Mouse (Mus musculus) small intestine, adult 2 months (tissue): ENCODE measurements around the gene Sertad4. TPM values are rescaled to one million over a fixed set of nuclear protein-coding genes. Genes with fewer than 3 reads are reported as not detected.
A peak's percentile ranks its signal among the peaks of the same experiment; 100 is the strongest.

Experiments used
- H3K27ac ChIP-seq: fragments of 200-500 bp; 2 replicates; pipeline ENCODE4 v1.5.1; 2012; ENCODE audit warnings: low read depth, low read length, control low read depth, inconsistent platforms; ENCODE audit not compliant: insufficient read depth
- H3K27me3 ChIP-seq: fragments of 200-500 bp; 2 replicates; pipeline ENCODE4 v1.6.1; 2012; ENCODE audit warnings: mild to moderate bottlenecking, moderate library complexity, low read length, inconsistent platforms; ENCODE audit not compliant: control insufficient read depth, insufficient read depth
- H3K36me3 ChIP-seq: fragments of 200-500 bp; 2 replicates; pipeline ENCODE4 v1.6.1; 2012; ENCODE audit warnings: mild to moderate bottlenecking, low read length, control low read depth, inconsistent platforms; ENCODE audit not compliant: control insufficient read depth, insufficient read depth
- H3K4me1 ChIP-seq: fragments of 200-500 bp; 2 replicates; pipeline ENCODE4 v1.6.1; 2012; ENCODE audit warnings: low read length, inconsistent platforms, mixed read lengths; ENCODE audit not compliant: control insufficient read depth, insufficient read depth, insufficient read length
- H3K4me3 ChIP-seq: fragments of 200-500 bp; 2 replicates; pipeline ENCODE4 v1.5.1; 2012; ENCODE audit warnings: low read depth, mild to moderate bottlenecking, control low read depth, inconsistent platforms, low read length, moderate library complexity
- CTCF ChIP-seq: fragments of 200-500 bp; IDR thresholded peaks from 2 replicates; pipeline ENCODE4 v1.5.1; 2012; ENCODE audit warnings: low read depth, mild to moderate bottlenecking, control low read depth, inconsistent platforms, low read length, moderate library complexity, mixed read lengths; ENCODE audit not compliant: insufficient replicate concordance, insufficient read length; ENCODE audit errors: extremely low read depth
- POLR2A ChIP-seq: fragments of 200-500 bp; IDR thresholded peaks from 2 replicates; pipeline ENCODE4 v1.6.1; 2012; ENCODE audit warnings: low read depth, mild to moderate bottlenecking, control low read depth, inconsistent platforms, low read length, moderate library complexity
- WGBS: fragments of 180-500 bp; shearing (Covaris S2); methylation state at CpG from one replicate; pipeline ENCODE4 v1.1.7; 2018; 5-methylcytosine and 5-hydroxymethylcytosine counted together
- polyA plus RNA-seq: library from polyadenylated mRNA; depleted of rRNA; stranded (reverse); fragments of >200 nt; gene quantifications from 2 replicates; pipeline ENCODE4 v1.2.3, GENCODE M21; 2012

Gene Sertad4
- polyA plus RNA-seq, 1 experiment, result 0.79 TPM

DNA sequence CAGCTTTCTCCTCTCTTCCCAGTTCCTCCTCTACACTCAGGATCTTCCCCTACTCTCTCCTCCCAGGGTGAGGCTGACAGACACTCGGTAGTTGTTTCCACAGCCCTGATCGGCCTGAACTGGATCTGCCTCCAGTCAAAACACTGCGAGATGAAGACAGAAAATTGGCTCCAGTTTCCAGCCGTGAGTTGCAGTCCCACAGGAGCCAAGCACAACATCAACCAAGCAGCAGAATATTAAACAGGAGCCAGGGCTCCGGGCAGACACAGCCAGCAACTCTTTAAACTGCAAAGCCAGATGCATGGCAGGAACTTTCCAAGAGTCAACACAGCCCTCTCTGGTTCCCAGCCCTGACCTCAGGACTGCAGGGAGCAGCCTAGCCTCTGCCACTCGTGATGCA is 3.9 kb downstream of the Sertad4 start:
- WGBS, result 68% methylated on average over 6 of the region's 6 CpGs
- Histone ChIP-seq H3K36me3 (no peaks in the 10 kb centered on the region), H3K4me3 (no peak overlapping the region), H3K27ac (no peak overlapping the region), H3K4me1 (no peaks in the 10 kb centered on the region), H3K27me3 (peaks cover 23% of the 10 kb centered on the region)
- TF ChIP-seq POLR2A, result no peak
- TF ChIP-seq CTCF, result no peak

DNA sequence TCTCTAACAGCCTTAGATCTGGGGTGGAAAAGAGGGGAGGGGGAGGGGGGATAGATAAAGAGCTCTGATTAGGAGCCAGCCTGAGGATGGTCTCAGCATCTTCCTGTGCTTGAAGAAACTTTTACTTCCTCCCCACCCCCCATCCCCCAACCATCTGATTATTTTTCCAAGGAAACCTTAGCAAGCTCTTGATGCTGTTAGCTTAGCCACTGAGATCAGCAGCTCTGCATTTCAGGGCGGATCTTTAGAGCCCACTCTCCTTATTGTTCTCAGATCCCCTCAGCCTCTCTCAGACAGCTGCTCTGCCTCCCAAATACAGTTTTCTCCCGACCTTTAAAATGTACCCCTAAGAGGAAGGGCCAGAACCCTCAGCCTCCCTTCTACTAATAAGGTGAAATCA is 4.4 kb downstream of the Sertad4 start:
- no peaks in the 10 kb centered on the region for H3K36me3 ChIP-seq
- H3K4me3 ChIP-seq, result no peak overlapping the region
- H3K27me3 ChIP-seq, result peaks cover 19% of the 10 kb centered on the region
- TF ChIP-seq CTCF (no peak), POLR2A (no peak)
- 51% methylated on average over 2 of the region's 2 CpGs for WGBS
- no peaks in the 10 kb centered on the region for H3K4me1 ChIP-seq
- no peak overlapping the region for H3K27ac ChIP-seq

DNA sequence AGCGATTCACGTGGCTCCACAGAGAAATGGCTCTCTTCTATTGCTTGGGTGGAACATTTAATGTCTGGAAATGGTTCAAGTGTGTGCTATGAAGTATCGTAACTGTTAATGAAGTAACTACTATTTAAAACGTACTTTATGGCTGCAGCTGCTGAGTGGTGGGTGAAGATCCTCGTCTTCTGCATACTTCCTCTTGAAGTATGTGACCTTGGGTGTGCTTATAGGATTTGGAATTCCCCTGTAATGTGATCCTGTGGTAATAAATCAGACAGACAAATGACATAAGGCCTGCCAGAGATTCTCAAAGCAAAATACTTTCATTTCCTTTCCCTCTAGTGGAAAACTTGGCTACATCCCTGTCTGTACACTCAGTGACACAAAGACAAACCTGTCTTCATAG is 5.9 kb downstream of the Sertad4 start:
- TF ChIP-seq POLR2A, result no peak
- TF ChIP-seq CTCF, result no peak
- no peaks in the 10 kb centered on the region for H3K36me3 ChIP-seq
- H3K27ac ChIP-seq, result no peak overlapping the region
- 54% methylated on average over 5 of the region's 5 CpGs for WGBS
- H3K4me3 ChIP-seq, result no peak overlapping the region
- H3K4me1 ChIP-seq, result no peaks in the 10 kb centered on the region
- peaks cover 5% of the 10 kb centered on the region for H3K27me3 ChIP-seq

DNA sequence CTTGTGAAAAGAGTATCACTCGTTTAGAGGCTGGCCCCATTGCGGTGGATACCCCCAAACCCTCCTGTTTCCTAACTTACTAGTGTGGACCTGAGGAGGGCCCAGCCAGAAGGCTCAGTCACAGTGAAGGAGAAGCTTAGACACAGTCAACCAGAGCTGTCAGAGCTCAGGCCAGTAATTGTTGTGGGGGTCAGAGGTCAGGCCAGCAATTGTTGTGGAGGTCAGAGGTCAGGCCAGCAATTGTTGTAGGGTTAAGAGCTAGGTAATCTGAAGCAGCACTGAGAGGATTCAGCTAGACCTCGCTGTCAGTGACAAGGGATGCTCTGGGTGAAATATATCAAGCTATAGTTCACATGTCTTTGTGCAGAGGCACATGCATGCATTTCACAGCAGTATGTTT is 8.3 kb downstream of the Sertad4 start:
- H3K36me3 ChIP-seq, result no peaks in the 10 kb centered on the region
- TF ChIP-seq CTCF, result no peak
- TF ChIP-seq POLR2A, result no peak
- H3K4me3 ChIP-seq, result no peak overlapping the region
- no peaks in the 10 kb centered on the region for H3K4me1 ChIP-seq
- WGBS, result 76% methylated on average over 3 of the region's 3 CpGs
- no peaks in the 10 kb centered on the region for H3K27me3 ChIP-seq
- H3K27ac ChIP-seq, result no peak overlapping the region

DNA sequence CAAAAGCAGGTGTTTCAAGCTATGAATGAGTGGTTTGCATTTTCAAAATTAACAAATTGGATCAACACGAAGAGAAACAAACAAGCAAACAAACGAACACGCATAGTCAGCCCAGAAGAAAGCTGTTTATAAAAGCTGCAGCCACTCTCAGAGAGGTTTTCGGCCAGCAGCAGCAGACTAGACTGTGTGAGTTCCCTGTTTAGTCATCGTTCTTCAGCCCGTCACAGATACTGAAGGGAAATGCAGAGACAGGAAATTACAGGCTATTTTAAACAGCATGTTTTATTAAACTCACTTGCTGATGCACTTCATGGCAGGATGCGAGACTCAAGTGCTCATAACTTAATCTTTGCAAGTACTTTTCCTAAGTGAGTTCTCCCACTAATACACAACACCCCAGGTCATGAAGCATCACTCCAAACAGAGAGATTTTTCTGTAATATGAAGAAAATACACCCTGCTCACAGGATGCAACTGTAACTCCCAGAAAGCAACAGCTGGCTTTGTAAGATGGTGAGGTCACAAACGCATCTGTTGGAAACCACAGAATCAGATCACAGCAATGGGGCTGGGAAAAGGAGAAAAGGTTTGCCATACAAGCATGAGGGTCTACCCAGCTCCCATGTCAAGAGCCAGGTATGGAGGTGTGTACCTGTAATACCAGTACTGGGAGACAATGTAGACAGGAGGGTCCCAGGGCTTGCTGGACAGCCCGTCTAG is 14.3 kb downstream of the Sertad4 start:
- no peaks in the 10 kb centered on the region for H3K27me3 ChIP-seq
- H3K4me3 ChIP-seq, result no peak overlapping the region
- WGBS, result 64% methylated on average over 9 of the region's 9 CpGs
- no peak overlapping the region for H3K27ac ChIP-seq
- no peak for TF ChIP-seq CTCF
- no peak for TF ChIP-seq POLR2A
- H3K4me1 ChIP-seq, result no peaks in the 10 kb centered on the region
- no peaks in the 10 kb centered on the region for H3K36me3 ChIP-seq

DNA sequence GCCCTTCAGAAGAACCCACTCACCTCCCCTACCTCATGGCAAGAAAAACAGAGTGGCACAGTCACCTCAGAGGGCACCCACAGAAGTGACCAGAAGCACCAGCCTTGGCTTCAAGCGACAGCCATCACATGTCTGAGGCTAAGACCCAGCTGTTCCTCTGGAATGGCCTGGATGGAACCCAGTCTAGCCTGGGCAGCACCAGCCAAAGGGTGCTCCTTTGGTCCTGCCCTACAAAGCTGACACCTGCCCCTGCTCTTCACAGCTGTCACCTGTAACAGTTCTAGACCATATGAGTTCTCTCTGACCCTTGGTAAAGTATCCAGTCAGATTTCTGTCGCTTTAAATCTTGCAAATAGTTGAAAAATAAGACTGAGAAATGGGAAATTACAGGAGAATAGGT is 14.9 kb downstream of the Sertad4 start:
- Histone ChIP-seq H3K36me3 (no peaks in the 10 kb centered on the region), H3K27ac (no peak overlapping the region), H3K27me3 (no peaks in the 10 kb centered on the region), H3K4me3 (no peak overlapping the region), H3K4me1 (no peaks in the 10 kb centered on the region)
- TF ChIP-seq POLR2A (no peak), CTCF (no peak)
- WGBS, result 79% methylated on average over 2 of the region's 2 CpGs

DNA sequence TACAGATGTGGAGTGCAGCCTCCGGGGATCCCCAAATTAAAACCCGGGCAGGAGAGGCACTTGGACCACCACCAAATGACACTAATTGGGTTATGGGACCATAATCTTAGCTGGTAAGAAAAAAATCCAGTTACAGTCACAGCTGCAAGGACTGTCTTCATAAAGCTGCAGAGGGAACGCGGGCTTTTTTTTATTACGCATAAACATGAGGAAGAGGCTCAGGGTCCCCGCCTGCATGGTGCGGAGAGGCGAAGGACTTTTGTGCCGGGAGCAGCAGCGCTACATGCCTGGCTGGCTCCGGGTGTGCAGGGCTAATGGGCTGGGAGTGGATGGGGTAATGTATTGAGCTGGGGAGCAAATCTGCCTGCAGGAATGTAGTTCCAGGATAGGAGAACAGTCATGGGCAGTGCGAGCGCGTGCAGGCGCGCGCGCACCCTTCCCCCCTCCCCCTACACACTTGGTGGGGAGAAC is 20.3 kb downstream of the Sertad4 start:
- no peaks in the 10 kb centered on the region for H3K36me3 ChIP-seq
- WGBS, result 7% methylated on average over 18 of the region's 18 CpGs
- H3K27ac ChIP-seq, result no peak overlapping the region
- H3K27me3 ChIP-seq, result peaks cover 4% of the 10 kb centered on the region; the same call in 1 of the 2 replicates
- peaks cover 13% of the 10 kb centered on the region for H3K4me1 ChIP-seq
- TF ChIP-seq POLR2A (no peak), CTCF (no peak)
- peak overlapping the region; percentile 56 for H3K4me3 ChIP-seq

DNA sequence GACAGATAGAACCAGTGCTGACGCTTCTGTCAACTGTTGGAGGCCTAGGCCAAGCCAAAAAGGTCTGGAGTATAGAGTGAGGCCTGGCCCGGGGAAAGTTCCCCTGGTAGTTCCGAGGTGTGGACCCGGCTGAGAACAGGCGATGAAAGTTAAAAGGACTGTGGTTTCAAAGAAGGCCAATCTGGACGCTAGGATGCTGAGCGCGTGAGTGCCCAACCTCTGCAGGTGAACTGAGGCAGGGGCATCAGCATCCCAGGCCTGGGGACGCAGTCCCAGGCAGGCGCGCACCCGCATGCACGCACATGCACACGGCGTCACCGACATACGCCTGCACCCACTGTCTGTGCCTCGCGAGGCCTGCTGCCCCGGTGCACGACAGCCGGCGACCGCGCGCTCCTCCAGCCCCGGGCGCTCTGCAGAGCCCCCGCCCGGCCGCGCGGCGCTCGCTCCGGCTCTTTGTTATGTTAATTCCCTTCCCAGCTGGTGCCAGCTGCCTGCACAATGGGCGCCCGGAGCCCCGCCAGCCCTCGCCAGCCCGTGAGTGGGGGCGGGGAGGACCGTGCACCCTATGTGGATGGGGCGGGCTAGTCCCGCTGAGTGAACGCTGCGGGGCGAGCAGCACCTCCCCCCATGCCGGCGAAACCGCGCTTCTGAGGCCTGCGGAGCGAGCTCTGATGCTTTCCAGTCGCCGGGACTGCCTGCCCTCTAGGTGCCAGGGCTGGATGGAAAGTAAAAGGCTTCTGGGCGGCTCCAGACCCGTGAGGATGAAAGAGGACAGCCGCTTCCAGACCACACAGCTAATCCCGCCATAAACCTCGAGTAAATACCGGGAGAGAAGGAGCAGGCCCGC is 21.0 kb downstream of the Sertad4 start:
- Histone ChIP-seq H3K4me3 (peak overlapping the region; percentile 56), H3K36me3 (no peaks in the 10 kb centered on the region), H3K27ac (no peak overlapping the region), H3K4me1 (peaks cover 15% of the 10 kb centered on the region), H3K27me3 (peaks cover 4% of the 10 kb centered on the region; the same call in 1 of the 2 replicates)
- TF ChIP-seq POLR2A, result no peak
- no peak for TF ChIP-seq CTCF
- 7% methylated on average over 63 of the region's 63 CpGs for WGBS
